Mouse (Mus musculus): ENCODE measurements around the gene Akr1d1. TPM values are rescaled to one million over a fixed set of nuclear protein-coding genes. Genes with fewer than 3 reads are reported as not detected.

Gene Akr1d1
- polyA plus RNA-seq, 1 experiment, result 19.1 TPM

GRCm38 (mm10) chr6:37589340-37589962 is 59.5 kb downstream of the Akr1d1 start:
- 36% methylated on average over 4 of the region's 4 CpGs for whole genome bisulfite sequencing
- Histone ChIP-seq H3K4me1 (ENCODE audit: control insufficient read depth, insufficient read depth, low read length) (peaks cover 7% of the 10 kb centered on the region; the same call in 1 of the 2 replicates), H3K36me3 (ENCODE audit: control insufficient read depth, insufficient read depth, low read length) (no peaks in the 10 kb centered on the region), H3K27me3 (replicated peaks; ENCODE audit: control insufficient read depth, insufficient read depth, low read length) (no peaks in the 10 kb centered on the region), H3K4me3 (ENCODE audit: insufficient read depth, low read depth, low read length) (no peak overlapping the region), H3K27ac (ENCODE audit: insufficient read depth, low read depth, low read length) (no peak overlapping the region)
- DNase-seq, result peak; percentile 82
- no peak for TF ChIP-seq POLR2A (IDR thresholded peaks at IDR 0.05; ENCODE audit: low read depth, low read length)
- TF ChIP-seq CTCF (conservative IDR thresholded peaks at IDR 0.05; ENCODE audit: insufficient read depth, insufficient read length, low read depth, low read length), result peak; percentile 89

- H3K27ac ChIP-seq (ENCODE audit: insufficient read depth, low read depth, low read length), result no peak overlapping the region
- 90% methylated on average over 6 of the region's 6 CpGs for WGBS
- no peak overlapping the region for H3K4me3 ChIP-seq (ENCODE audit: insufficient read depth, low read depth, low read length)
- no peaks in the 10 kb centered on the region for H3K36me3 ChIP-seq (ENCODE audit: control insufficient read depth, insufficient read depth, low read length)
- no peaks in the 10 kb centered on the region for H3K27me3 ChIP-seq (replicated peaks; ENCODE audit: control insufficient read depth, insufficient read depth, low read length)
- no peak for DNase-seq
- peaks cover 7% of the 10 kb centered on the region; the same call in 1 of the 2 replicates for H3K4me1 ChIP-seq (ENCODE audit: control insufficient read depth, insufficient read depth, low read length)
- no peak for TF ChIP-seq POLR2A (IDR thresholded peaks at IDR 0.05; ENCODE audit: low read depth, low read length)
- no peak for TF ChIP-seq CTCF (conservative IDR thresholded peaks at IDR 0.05; ENCODE audit: insufficient read depth, insufficient read length, low read depth, low read length)
These were observed 60.8 kb downstream of the Akr1d1 start for GRCm38 (mm10) chr6:37590800-37591199.

GRCm38 (mm10) chr6:37592101-37593032 is 62.4 kb downstream of the Akr1d1 start:
- Histone ChIP-seq H3K36me3 (ENCODE audit: control insufficient read depth, insufficient read depth, low read length) (no peaks in the 10 kb centered on the region), H3K4me3 (ENCODE audit: insufficient read depth, low read depth, low read length) (no peak overlapping the region), H3K4me1 (ENCODE audit: control insufficient read depth, insufficient read depth, low read length) (peaks cover 9% of the 10 kb centered on the region; the same call in 1 of the 2 replicates), H3K27ac (ENCODE audit: insufficient read depth, low read depth, low read length) (peak overlapping the region; percentile 82), H3K27me3 (replicated peaks; ENCODE audit: control insufficient read depth, insufficient read depth, low read length) (no peaks in the 10 kb centered on the region)
- 44% methylated on average over 19 of the region's 19 CpGs for WGBS
- peak; percentile 84 for DNase-seq
- TF ChIP-seq CTCF (conservative IDR thresholded peaks at IDR 0.05; ENCODE audit: insufficient read depth, insufficient read length, low read depth, low read length) (peak; percentile 68), POLR2A (IDR thresholded peaks at IDR 0.05; ENCODE audit: low read depth, low read length) (no peak)

GRCm38 (mm10) chr6:37593033-37593374 is 63.0 kb downstream of the Akr1d1 start:
- no peaks in the 10 kb centered on the region for H3K27me3 ChIP-seq (replicated peaks; ENCODE audit: control insufficient read depth, insufficient read depth, low read length)
- TF ChIP-seq CTCF (conservative IDR thresholded peaks at IDR 0.05; ENCODE audit: insufficient read depth, insufficient read length, low read depth, low read length), result no peak
- no peak for TF ChIP-seq POLR2A (IDR thresholded peaks at IDR 0.05; ENCODE audit: low read depth, low read length)
- H3K36me3 ChIP-seq (ENCODE audit: control insufficient read depth, insufficient read depth, low read length), result no peaks in the 10 kb centered on the region
- H3K27ac ChIP-seq (ENCODE audit: insufficient read depth, low read depth, low read length), result peak overlapping the region; percentile 82
- WGBS, result 82% methylated on average over 6 of the region's 6 CpGs
- peaks cover 9% of the 10 kb centered on the region; the same call in 1 of the 2 replicates for H3K4me1 ChIP-seq (ENCODE audit: control insufficient read depth, insufficient read depth, low read length)
- no peak overlapping the region for H3K4me3 ChIP-seq (ENCODE audit: insufficient read depth, low read depth, low read length)
- no peak for DNase-seq

- no peak overlapping the region for H3K4me3 ChIP-seq (ENCODE audit: insufficient read depth, low read depth, low read length)
- H3K27ac ChIP-seq (ENCODE audit: insufficient read depth, low read depth, low read length), result no peak overlapping the region
- H3K27me3 ChIP-seq (replicated peaks; ENCODE audit: control insufficient read depth, insufficient read depth, low read length), result no peaks in the 10 kb centered on the region
- no peak for DNase-seq
- H3K4me1 ChIP-seq (ENCODE audit: control insufficient read depth, insufficient read depth, low read length), result peaks cover 9% of the 10 kb centered on the region; the same call in 1 of the 2 replicates
- no peaks in the 10 kb centered on the region for H3K36me3 ChIP-seq (ENCODE audit: control insufficient read depth, insufficient read depth, low read length)
- 65% methylated on average over 5 of the region's 5 CpGs for WGBS
- TF ChIP-seq POLR2A (IDR thresholded peaks at IDR 0.05; ENCODE audit: low read depth, low read length) (no peak), CTCF (conservative IDR thresholded peaks at IDR 0.05; ENCODE audit: insufficient read depth, insufficient read length, low read depth, low read length) (no peak)
These were observed 63.6 kb downstream of the Akr1d1 start for GRCm38 (mm10) chr6:37593551-37594089.

- H3K27me3 ChIP-seq (replicated peaks; ENCODE audit: control insufficient read depth, insufficient read depth, low read length), result no peaks in the 10 kb centered on the region
- H3K4me3 ChIP-seq (ENCODE audit: insufficient read depth, low read depth, low read length), result no peak overlapping the region
- H3K36me3 ChIP-seq (ENCODE audit: control insufficient read depth, insufficient read depth, low read length), result no peaks in the 10 kb centered on the region
- TF ChIP-seq POLR2A (IDR thresholded peaks at IDR 0.05; ENCODE audit: low read depth, low read length) (no peak), CTCF (conservative IDR thresholded peaks at IDR 0.05; ENCODE audit: insufficient read depth, insufficient read length, low read depth, low read length) (no peak)
- WGBS, result 37% methylated on average over 2 of the region's 2 CpGs
- peaks cover 8% of the 10 kb centered on the region; the same call in 1 of the 2 replicates for H3K4me1 ChIP-seq (ENCODE audit: control insufficient read depth, insufficient read depth, low read length)
- peak; percentile 34 for DNase-seq
- peak overlapping the region; percentile 76; the same call in 1 of the 2 replicates for H3K27ac ChIP-seq (ENCODE audit: insufficient read depth, low read depth, low read length)
These were observed 67.1 kb downstream of the Akr1d1 start for GRCm38 (mm10) chr6:37597088-37597487.
